Mouse (Mus musculus) C2C12 (cell line): ENCODE results near the gene Fam126a. TPM values are rescaled to one million over a fixed set of nuclear protein-coding genes. Genes with fewer than 3 reads are reported as not detected.

ENCODE experiments used
- H3K27me3 ChIP-seq: one replicate; pipeline ENCODE4 v1.6.1; 2011; ENCODE audit not compliant: control insufficient read depth, insufficient read depth, insufficient read length
- H3K36me3 ChIP-seq: one replicate; pipeline ENCODE4 v1.6.1; 2011; ENCODE audit not compliant: control insufficient read depth, insufficient read depth
- H3K4me3 ChIP-seq: one replicate; pipeline ENCODE4 v1.5.1; 2011; ENCODE audit warnings: mild to moderate bottlenecking, control low read depth; ENCODE audit not compliant: poor library complexity, insufficient read depth, severe bottlenecking
- H3K79me2 ChIP-seq: one replicate; pipeline ENCODE4 v1.6.1; 2011; ENCODE audit not compliant: control insufficient read depth, insufficient read depth
- H3K79me3 ChIP-seq: one replicate; pipeline ENCODE4 v1.6.1; 2011; ENCODE audit warnings: low read depth, control low read depth
- H3ac ChIP-seq: one replicate; pipeline ENCODE3; 2011; ENCODE audit warnings: low read depth; ENCODE audit not compliant: control insufficient read depth, insufficient read length
- CEBPB ChIP-seq: IDR thresholded peaks from one replicate; pipeline ENCODE4 v1.6.1; 2011; ENCODE audit warnings: low read depth, mild to moderate bottlenecking, control low read depth, moderate library complexity
- CTCF ChIP-seq: IDR thresholded peaks from one replicate; pipeline ENCODE4 v1.5.1; 2011; ENCODE audit not compliant: control insufficient read depth, insufficient read depth, insufficient read length
- FOSL1 ChIP-seq: IDR thresholded peaks from one replicate; pipeline ENCODE4 v1.8.0; 2011; ENCODE audit warnings: mild to moderate bottlenecking, low read length; ENCODE audit not compliant: poor library complexity, insufficient read depth, severe bottlenecking
- MAX ChIP-seq: IDR thresholded peaks from one replicate; pipeline ENCODE4 v1.6.1; 2011; ENCODE audit warnings: mild to moderate bottlenecking, control low read depth
- MYOD1 ChIP-seq: IDR thresholded peaks from one replicate; pipeline ENCODE4 v1.6.1; 2011; ENCODE audit warnings: low read depth; ENCODE audit not compliant: control insufficient read depth, insufficient read length
- MYOG ChIP-seq: IDR thresholded peaks from one replicate; pipeline ENCODE4 v1.6.1; 2011; ENCODE audit not compliant: control insufficient read depth, insufficient read length; ENCODE audit errors: extremely low read depth
- USF1 ChIP-seq: IDR thresholded peaks from one replicate; pipeline ENCODE4 v1.6.1; 2011; ENCODE audit warnings: low read depth, mild to moderate bottlenecking, control low read depth, moderate library complexity
- polyA plus RNA-seq: library from polyadenylated mRNA; unstranded; fragments of >200 nt; fragmentation: generic; extraction: Trizol; gene quantifications from one replicate; pipeline ENCODE4 v1.2.1, GENCODE M21; 2012; ENCODE audit warnings: missing spikeins

The Fam126a gene
- polyA plus RNA-seq, 1 experiment, result 10.1 TPM

GRCm38 (mm10) chr5:24068955-24069354 is 38.5 kb upstream of the Fam126a start:
- Histone ChIP-seq H3K79me2 (no peaks in the 10 kb centered on the region), H3K79me3 (no peaks in the 10 kb centered on the region), H3ac (no peak overlapping the region), H3K27me3 (no peaks in the 10 kb centered on the region), H3K36me3 (no peaks in the 10 kb centered on the region), H3K4me3 (no peak overlapping the region)
- no peak for TF ChIP-seq CEBPB
- TF ChIP-seq CTCF, result no peak
- no peak for TF ChIP-seq MYOG

GRCm38 (mm10) chr5:24063545-24063944 is 33.1 kb upstream of the Fam126a start:
- Histone ChIP-seq H3K79me2 (no peaks in the 10 kb centered on the region), H3K4me3 (no peak overlapping the region), H3ac (no peak overlapping the region), H3K79me3 (no peaks in the 10 kb centered on the region), H3K36me3 (no peaks in the 10 kb centered on the region), H3K27me3 (no peaks in the 10 kb centered on the region)
- peak; percentile 59 for TF ChIP-seq MYOD1
- TF ChIP-seq MYOG, result no peak

- Histone ChIP-seq H3K79me3 (no peaks in the 10 kb centered on the region), H3ac (no peak overlapping the region), H3K79me2 (no peaks in the 10 kb centered on the region), H3K27me3 (no peaks in the 10 kb centered on the region), H3K36me3 (no peaks in the 10 kb centered on the region), H3K4me3 (no peak overlapping the region)
- TF ChIP-seq CTCF (no peak), CEBPB (no peak), MYOD1 (peak; percentile 51), MYOG (no peak), FOSL1 (no peak)
Observed at GRCm38 (mm10) chr5:24063034-24063433, 32.5 kb upstream of the Fam126a start.

- Histone ChIP-seq H3K36me3 (no peaks in the 10 kb centered on the region), H3K27me3 (no peaks in the 10 kb centered on the region), H3K4me3 (no peak overlapping the region), H3K79me2 (no peaks in the 10 kb centered on the region), H3ac (no peak overlapping the region), H3K79me3 (no peaks in the 10 kb centered on the region)
- no peak for TF ChIP-seq USF1
- TF ChIP-seq MYOG, result no peak
Observed at GRCm38 (mm10) chr5:24060949-24061348, 30.5 kb upstream of the Fam126a start.

- Histone ChIP-seq H3ac (no peak overlapping the region), H3K27me3 (no peaks in the 10 kb centered on the region), H3K79me2 (no peaks in the 10 kb centered on the region), H3K79me3 (no peaks in the 10 kb centered on the region), H3K4me3 (no peak overlapping the region), H3K36me3 (no peaks in the 10 kb centered on the region)
- TF ChIP-seq USF1, result no peak
- no peak for TF ChIP-seq FOSL1
- no peak for TF ChIP-seq MYOG
- no peak for TF ChIP-seq CTCF
- TF ChIP-seq MYOD1, result no peak
- TF ChIP-seq MAX, result no peak
- TF ChIP-seq CEBPB, result no peak
Observed at GRCm38 (mm10) chr5:24057592-24057991, 27.1 kb upstream of the Fam126a start.

- H3K27me3 ChIP-seq, result no peaks in the 10 kb centered on the region
- H3ac ChIP-seq, result no peak overlapping the region
- H3K4me3 ChIP-seq, result no peak overlapping the region
- H3K79me3 ChIP-seq, result no peaks in the 10 kb centered on the region
- TF ChIP-seq FOSL1 (peak; percentile 69), MYOG (no peak)
- H3K36me3 ChIP-seq, result no peaks in the 10 kb centered on the region
- H3K79me2 ChIP-seq, result no peaks in the 10 kb centered on the region
Observed at GRCm38 (mm10) chr5:24056865-24057264, 26.4 kb upstream of the Fam126a start.

- Histone ChIP-seq H3K4me3 (no peak overlapping the region), H3K79me2 (no peaks in the 10 kb centered on the region), H3K27me3 (no peaks in the 10 kb centered on the region), H3K36me3 (no peaks in the 10 kb centered on the region), H3K79me3 (no peaks in the 10 kb centered on the region), H3ac (no peak overlapping the region)
- TF ChIP-seq CTCF (no peak), MYOD1 (no peak), USF1 (no peak), MYOG (no peak), FOSL1 (no peak)
Observed at GRCm38 (mm10) chr5:24054382-24054781, 23.9 kb upstream of the Fam126a start.
